Mouse (Mus musculus): Measurements from ENCODE around the gene Rpl4.
"Not testable (repeated sequence)": the region's sequence is repeated elsewhere in the genome, so short reads cannot be mapped to it uniquely, and the experiment has no call there.

The Rpl4 gene

GRCm38 (mm10) chr9:64198068-64198762 lies 25.0 kb downstream of the Rpl4 start:
- DNase-seq, result no peak

- DNase-seq, result not testable (repeated sequence)
Measured at GRCm38 (mm10) chr9:64198763-64199418, 25.7 kb downstream of the Rpl4 start.

- DNase-seq, result peak; percentile 69
Measured at GRCm38 (mm10) chr9:64199897-64200296, 26.7 kb downstream of the Rpl4 start.

- no peak for DNase-seq
Measured at GRCm38 (mm10) chr9:64202331-64202730, 29.2 kb downstream of the Rpl4 start.

- DNase-seq, result no peak
Measured at GRCm38 (mm10) chr9:64202866-64203265, 29.7 kb downstream of the Rpl4 start.

- peak; percentile 32 for DNase-seq
Measured at GRCm38 (mm10) chr9:64207509-64208084, 34.4 kb downstream of the Rpl4 start.

- no peak for DNase-seq
Measured at GRCm38 (mm10) chr9:64214452-64214851, 41.3 kb downstream of the Rpl4 start.

- no peak for DNase-seq
Measured at GRCm38 (mm10) chr9:64216090-64216489, 42.9 kb downstream of the Rpl4 start.

- DNase-seq, result no peak
Measured at GRCm38 (mm10) chr9:64216641-64217040, 43.5 kb downstream of the Rpl4 start.

GRCm38 (mm10) chr9:64217887-64218286 lies 44.7 kb downstream of the Rpl4 start:
- DNase-seq, result no peak

GRCm38 (mm10) chr9:64219305-64219704 lies 46.1 kb downstream of the Rpl4 start:
- no peak for DNase-seq

- no peak for DNase-seq
Measured at GRCm38 (mm10) chr9:64219772-64220420, 46.7 kb downstream of the Rpl4 start.

- DNase-seq, result no peak
Measured at GRCm38 (mm10) chr9:64220603-64221002, 47.4 kb downstream of the Rpl4 start.

GRCm38 (mm10) chr9:64221480-64221879 lies 48.3 kb downstream of the Rpl4 start:
- no peak for DNase-seq

- DNase-seq, result no peak
Measured at GRCm38 (mm10) chr9:64222098-64222497, 48.9 kb downstream of the Rpl4 start.

- DNase-seq, result no peak
Measured at GRCm38 (mm10) chr9:64225805-64226204, 52.6 kb downstream of the Rpl4 start.

GRCm38 (mm10) chr9:64227736-64228135 lies 54.6 kb downstream of the Rpl4 start:
- no peak for DNase-seq
